8 mouse cellular contexts compared by ENCODE assay signal in the genomic region with DNA sequence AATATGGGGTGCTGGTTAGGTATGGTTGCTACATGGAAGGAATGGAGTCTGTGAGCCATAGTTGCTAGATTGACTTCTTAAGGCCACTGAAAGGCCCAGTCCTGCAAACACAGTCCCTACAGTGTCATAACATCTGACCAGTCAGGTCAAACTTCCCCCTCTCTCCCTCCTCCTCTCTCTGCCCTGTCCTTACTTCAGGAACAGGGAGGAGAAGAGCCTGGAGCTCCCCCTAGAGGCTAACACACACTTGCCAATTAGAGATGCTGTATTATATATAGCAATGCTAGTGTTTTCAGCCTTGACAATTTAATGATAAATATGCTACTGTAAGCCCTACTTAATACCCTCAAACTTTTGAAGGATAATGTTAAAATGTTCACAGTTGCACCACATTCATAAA.
A peak's percentile ranks its signal among the peaks of the same experiment; 100 is the strongest.
DNase-seq lines count a peak whose midpoint lies in the region; ATAC-seq lines count a peak whose summit lies in the region.

No protein-coding gene starts in this region.

- H3K4me1 ChIP-seq in hindbrain, embryonic 15.5 days (replicated peaks) = no peaks in the 10 kb centered on the region

- H3K4me3 ChIP-seq in hindbrain, embryonic 15.5 days = no peak overlapping the region

- no peaks in the 10 kb centered on the region for H3K27me3 ChIP-seq in hindbrain, embryonic 15.5 days

- H3K36me3 ChIP-seq in hindbrain, embryonic 15.5 days = no peaks in the 10 kb centered on the region

- no peaks in the 10 kb centered on the region for H3K9me3 ChIP-seq in hindbrain, embryonic 15.5 days

- no peak overlapping the region for H3K27ac ChIP-seq in hindbrain, embryonic 15.5 days (replicated peaks)

- no peak overlapping the region for H3K9ac ChIP-seq in hindbrain, embryonic 15.5 days

- peak; percentile 21 for ATAC-seq in activated CD4-positive, CD25-positive, alpha-beta regulatory T cell, adult 4 months
- ATAC-seq in hindbrain, embryonic 15.5 days (ENCODE audit: low FRiP score, low read depth) = peak; percentile 61; the same call in 1 of the 2 replicates

- H3K4me2 ChIP-seq in hindbrain, embryonic 15.5 days = no peak overlapping the region

- DNase-seq in cerebellum, postnatal 10 days = peak; percentile 80 to 84
- peak; percentile 52 for DNase-seq in gastrocnemius, adult 18-20 months (ENCODE audit: low spot score)
- peak; percentile 16 to 26 for DNase-seq in layer of hippocampus, postnatal 36 days
- DNase-seq in lung, postnatal 36 days = peak; percentile 85
- DNase-seq in retina, postnatal 1 day = peak; percentile 86
- DNase-seq in urinary bladder, postnatal 36 days (ENCODE audit: low spot score in 2 of 2) = peak; percentile 23 to 38

Comparison
In these comparisons a context has a peak if more than half of its experiments do, and no peak if none do; other contexts are left out.
1. DNase-seq: peak in every context shown above with its lines; median percentile 86 in retina, postnatal 1 day; 85 in lung, postnatal 36 days; 82 in cerebellum, postnatal 10 days; 52 in gastrocnemius, adult 18-20 months; 30 in urinary bladder, postnatal 36 days; 21 in layer of hippocampus, postnatal 36 days.